Mouse (Mus musculus): Measurements from ENCODE around the gene Rrnad1. TPM values are rescaled to one million over a fixed set of nuclear protein-coding genes. Genes with fewer than 3 reads are reported as not detected.

The Rrnad1 gene
- 24.7 TPM for polyA plus RNA-seq (2017; shearing (Covaris generic))

DNA sequence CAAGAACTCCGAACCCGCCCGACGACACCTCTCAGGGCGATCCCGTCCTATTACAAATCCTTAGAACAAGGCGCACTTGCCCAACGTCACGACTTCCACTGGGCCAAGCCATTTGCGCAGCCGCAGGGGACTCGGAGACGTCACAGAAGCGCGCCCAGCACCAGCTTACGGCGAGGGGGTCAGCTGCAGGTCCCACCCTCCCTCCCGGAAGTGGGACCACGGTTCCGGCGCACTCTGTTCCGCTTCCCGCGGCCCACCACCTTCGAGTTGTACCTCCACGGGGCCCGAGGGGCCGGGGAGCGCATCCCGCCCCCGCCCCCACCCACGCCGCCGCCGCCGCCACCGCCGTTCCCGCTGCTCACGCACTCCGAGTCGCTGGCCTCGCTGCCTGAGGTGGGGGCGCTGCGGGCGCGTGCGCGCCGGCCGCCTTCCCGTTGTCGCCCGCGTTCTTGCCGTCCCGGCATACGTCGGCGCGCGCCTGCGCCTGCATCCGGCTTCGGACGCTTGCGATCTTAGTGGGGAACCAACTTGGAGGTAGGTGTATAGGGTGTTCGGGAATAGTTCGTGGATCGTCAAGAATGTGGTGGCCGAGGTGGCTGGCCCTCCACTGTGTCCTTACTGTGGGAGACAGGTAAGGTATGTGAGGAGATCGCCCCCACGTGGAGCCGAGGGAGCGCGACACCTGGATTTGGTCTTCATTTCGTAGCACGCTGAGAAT, at the start of gene Rrnad1, which contains the start of gene Isg20l2:
Rrnad1 (minus strand) TSS at position 640 of the 718 bp plus-strand sequence.
Isg20l2 (plus strand) TSS at position 237 of the 718 bp plus-strand sequence.

DNA sequence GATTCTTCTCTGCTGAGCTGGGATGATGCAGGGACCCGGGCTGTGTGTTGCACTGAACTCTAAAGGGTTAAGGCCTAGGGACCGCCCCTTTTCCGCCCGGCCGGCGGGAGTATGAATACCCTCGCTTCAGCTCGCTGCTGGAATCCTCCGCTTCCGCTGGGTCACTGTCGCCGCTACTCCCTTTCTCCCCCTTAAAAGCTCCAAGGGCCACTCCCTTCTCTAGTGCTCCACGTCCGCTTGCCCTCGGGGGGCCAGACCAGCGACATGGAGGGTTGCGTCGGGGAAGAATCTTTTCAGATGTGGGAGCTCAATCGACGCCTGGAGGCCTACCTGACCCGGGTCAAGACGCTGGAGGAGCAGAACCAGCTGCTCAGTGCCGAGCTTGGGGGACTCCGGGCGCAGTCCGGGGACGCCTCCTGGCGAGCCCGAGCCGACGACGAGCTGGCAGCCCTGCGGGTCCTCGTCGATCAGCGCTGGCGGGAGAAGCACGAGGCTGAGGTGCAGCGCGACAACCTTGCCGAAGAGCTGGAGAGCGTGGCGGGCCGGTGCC, 40.5 kb upstream of the Rrnad1 start, which contains the start of gene Nes:
Nes (plus strand) TSS at position 140 of the 550 bp plus-strand sequence.

DNA sequence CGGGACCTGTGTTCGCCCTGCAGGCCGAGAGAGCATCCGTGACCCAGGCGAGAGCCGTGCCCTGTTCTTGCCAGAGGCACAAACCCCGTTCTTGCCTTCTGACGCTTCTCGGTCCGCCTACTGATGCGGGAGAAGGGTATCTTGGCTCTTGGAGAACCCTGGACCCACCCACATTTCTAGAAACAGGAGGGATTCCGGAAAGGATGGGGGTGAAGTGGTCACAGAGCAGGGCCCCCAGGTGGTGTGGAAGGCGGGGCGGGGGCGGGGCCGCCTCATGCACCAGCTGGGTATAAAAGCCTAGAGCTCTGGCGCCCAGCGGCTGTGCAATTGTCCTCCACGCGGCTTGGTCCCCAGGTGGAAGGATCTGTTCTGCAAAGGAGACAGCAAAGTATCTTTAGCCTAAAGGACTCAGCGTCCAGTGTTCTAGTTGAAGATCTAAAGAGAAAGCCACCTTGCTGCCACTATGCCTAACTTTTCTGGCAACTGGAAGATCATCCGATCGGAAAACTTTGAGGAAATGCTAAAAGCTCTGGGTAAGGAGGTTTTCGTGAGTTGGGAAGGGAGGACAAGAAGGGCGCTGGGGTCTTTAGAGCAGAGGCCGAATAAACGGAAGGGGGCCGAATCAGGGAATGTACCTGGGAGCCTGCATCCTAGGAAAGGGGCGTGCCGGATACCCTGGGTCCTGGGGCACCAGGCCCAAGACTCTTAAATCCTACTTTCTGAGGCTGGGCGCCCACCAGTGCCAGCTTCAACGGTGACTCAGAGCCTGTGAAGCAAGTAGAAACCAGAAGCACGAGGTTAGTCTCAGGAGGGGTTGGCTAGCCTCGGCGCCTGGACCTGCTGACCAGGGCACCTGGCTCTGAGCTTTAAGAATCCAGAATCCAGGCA, 18.1 kb upstream of the Rrnad1 start, which contains the start of gene Crabp2:
Crabp2 (plus strand) TSS at position 289 of the 888 bp plus-strand sequence.

DNA sequence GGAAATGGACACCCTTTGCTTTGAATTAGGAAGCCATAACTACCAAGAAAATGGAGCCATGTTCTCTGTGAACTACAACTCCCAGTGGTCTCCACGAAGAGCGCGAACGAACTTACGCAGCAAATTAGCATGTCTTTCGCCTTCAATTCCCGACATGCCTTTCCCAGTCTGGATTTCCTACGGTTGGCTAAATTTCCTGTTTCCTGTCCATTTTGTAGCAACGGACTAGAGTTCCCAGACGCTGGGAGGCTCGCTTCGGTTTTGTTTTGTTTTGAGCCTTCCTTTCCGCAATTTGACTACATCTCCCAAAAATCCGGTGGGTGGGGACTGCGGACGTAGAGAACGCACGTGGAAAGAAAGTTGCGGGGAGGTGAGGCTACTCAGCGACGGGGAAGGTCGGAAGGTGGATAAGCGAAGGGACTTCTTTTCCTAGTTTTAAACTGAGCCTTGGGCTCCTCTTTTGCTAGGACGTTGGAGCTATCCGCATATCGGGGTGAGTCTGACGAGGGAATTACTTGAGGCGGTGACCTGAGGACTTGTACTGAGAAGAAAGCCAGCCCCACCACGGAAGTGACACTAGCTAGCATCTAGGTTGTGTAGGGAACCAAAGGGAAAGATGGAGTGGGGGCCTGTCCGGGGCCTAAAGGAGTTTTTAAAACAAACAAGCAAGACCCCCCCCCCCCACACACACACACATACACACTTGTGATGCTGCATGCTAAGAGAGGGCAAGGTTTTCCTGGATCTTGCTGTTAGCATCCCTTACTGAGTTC, 11.0 kb downstream of the Rrnad1 start, which contains the start of gene Mrpl24:
Mrpl24 (plus strand) TSS at position 171 of the 773 bp plus-strand sequence.

DNA sequence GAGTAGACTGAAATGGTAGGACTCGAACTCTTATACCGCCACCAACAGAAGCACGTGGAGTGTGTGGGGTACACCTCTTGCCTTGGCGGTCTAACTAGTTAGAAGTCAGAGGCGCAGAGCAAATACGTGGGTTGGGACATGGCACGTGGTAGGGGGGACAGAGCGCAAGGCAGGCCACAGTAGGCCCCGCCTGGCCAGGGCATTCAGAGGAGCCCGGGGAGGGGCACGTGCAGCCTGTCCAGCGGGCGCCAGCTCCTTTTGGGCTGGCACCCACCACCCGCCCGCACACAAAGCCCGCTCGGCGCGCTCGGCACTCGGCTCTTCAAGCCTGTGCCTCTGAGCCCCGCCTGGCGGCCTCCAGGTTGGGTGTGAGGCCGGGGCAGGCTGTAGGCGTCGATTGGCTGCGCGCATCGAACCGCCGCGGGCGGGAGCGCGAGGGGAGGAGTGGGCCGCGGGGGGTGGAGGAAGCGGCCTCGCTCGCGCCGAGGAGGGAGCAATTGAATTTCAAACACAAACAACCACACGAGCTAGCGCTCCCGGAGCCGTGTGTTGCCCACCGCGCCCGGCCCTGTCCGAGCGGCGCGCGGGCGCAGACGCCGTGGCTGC, 24.5 kb downstream of the Rrnad1 start, which contains the start of gene Hdgf:
Hdgf (plus strand) TSS at position 442 of the 606 bp plus-strand sequence.

DNA sequence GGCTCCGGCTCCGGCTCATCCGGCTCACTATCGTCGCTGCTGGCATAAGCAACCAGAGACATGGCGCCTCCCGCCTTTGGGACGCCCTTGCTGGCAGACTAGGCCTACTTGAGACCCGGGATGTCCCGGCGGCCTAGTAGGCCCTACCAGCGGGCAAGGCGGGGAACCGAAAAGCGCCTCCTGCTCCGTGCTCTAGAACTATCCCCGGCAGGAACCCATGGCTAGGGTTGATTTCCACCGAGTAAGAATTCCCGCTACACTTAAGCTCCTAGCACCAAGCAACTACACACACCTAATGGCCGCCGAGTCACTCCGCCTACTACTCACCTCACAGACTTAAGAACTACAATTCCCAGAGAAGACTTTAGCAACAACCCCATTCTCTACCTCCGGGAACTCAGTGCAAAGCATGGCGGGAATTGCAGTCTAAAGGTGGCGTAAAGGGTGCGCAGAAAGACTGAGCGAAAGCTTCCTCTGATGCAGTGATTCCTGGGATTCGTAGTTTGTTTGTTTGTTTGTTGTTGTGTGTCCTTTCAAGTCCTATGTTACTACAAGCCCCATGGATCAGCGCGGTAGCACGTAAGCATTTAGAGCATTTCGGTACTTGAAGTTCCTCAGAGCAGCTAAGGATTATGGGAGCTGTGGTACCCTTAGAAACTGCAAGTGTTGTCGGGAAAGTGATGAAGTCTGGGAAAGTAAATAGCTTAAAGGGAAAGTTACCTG, 45.1 kb downstream of the Rrnad1 start, which contains the start of gene Prcc:
Prcc (minus strand) TSS at position 328 of the 723 bp plus-strand sequence.

Other genes starting within 250 kb of the Rrnad1 start
- gene Lrrc71, start 182.1 kb downstream of the Rrnad1 start, polyA plus RNA-seq (2017; shearing (Covaris generic)), result 0.62 TPM
- not detected for gene Ntrk1, start 135.6 kb downstream of the Rrnad1 start, polyA plus RNA-seq (2017; shearing (Covaris generic))
- gene Insrr, start 133.8 kb downstream of the Rrnad1 start, polyA plus RNA-seq (2017; shearing (Covaris generic)), result 0.71 TPM
- gene Pear1, start 106.4 kb downstream of the Rrnad1 start, polyA plus RNA-seq (2017; shearing (Covaris generic)), result 122 TPM
- 329 TPM for gene Sh2d2a, start 84.0 kb downstream of the Rrnad1 start, polyA plus RNA-seq (2017; shearing (Covaris generic))
- gene Prcc, start 45.1 kb downstream of the Rrnad1 start, polyA plus RNA-seq (2017; shearing (Covaris generic)), result 12.1 TPM
- gene Hdgf, start 24.4 kb downstream of the Rrnad1 start, polyA plus RNA-seq (2017; shearing (Covaris generic)), result 31.6 TPM
- 147 TPM for gene Mrpl24, start 11.2 kb downstream of the Rrnad1 start, polyA plus RNA-seq (2017; shearing (Covaris generic))
- gene Isg20l2, start 403 bp downstream of the Rrnad1 start, polyA plus RNA-seq (2017; shearing (Covaris generic)), result 8.2 TPM
- not detected for gene Crabp2, start 17.9 kb upstream of the Rrnad1 start, polyA plus RNA-seq (2017; shearing (Covaris generic))
- gene Nes, start 40.4 kb upstream of the Rrnad1 start, polyA plus RNA-seq (2017; shearing (Covaris generic)), result not detected
- gene Bcan, start 69.5 kb upstream of the Rrnad1 start, polyA plus RNA-seq (2017; shearing (Covaris generic)), result not detected
- gene Hapln2, start 96.9 kb upstream of the Rrnad1 start, polyA plus RNA-seq (2017; shearing (Covaris generic)), result not detected
- 30.5 TPM for gene Gpatch4, start 112.4 kb upstream of the Rrnad1 start, polyA plus RNA-seq (2017; shearing (Covaris generic))
- gene Naxe, start 127.8 kb upstream of the Rrnad1 start, polyA plus RNA-seq (2017; shearing (Covaris generic)), result 102 TPM
- gene Ttc24, start 147.6 kb upstream of the Rrnad1 start, polyA plus RNA-seq (2017; shearing (Covaris generic)), result not detected
- gene Iqgap3, start 151.3 kb upstream of the Rrnad1 start, polyA plus RNA-seq (2017; shearing (Covaris generic)), result 0.97 TPM
- 27.2 TPM for gene Mef2d, start 211.7 kb upstream of the Rrnad1 start, polyA plus RNA-seq (2017; shearing (Covaris generic))